Mouse (Mus musculus): ENCODE data around the gene Rcn3.

GRCm38 (mm10) chr7:45061532-45062075, 30.4 kb downstream of the Rcn3 start:
- no peak for TF ChIP-seq CTCF (IDR thresholded peaks at IDR 0.05; ENCODE audit: borderline replicate concordance, control insufficient read depth, extremely low read depth, insufficient read depth, low read length, poor library complexity)
- TF ChIP-seq POLR2A (IDR thresholded peaks at IDR 0.05; ENCODE audit: control insufficient read depth, extremely low read depth, insufficient read depth, low read length, poor library complexity): no peak

Measured in thymus, adult 2 months (tissue).